Mouse (Mus musculus): Measurements from ENCODE around the gene Vmn2r24.
"Not testable (repeated sequence)": the region's sequence is repeated elsewhere in the genome, so short reads cannot be mapped to it uniquely, and the experiment has no call there.

Vmn2r24 gene

GRCm38 (mm10) chr6:123778579-123778978 is at the start of gene Vmn2r24:
Gene Vmn2r24 (plus strand): TSS chr6:123778879.
- no peak for DNase-seq

GRCm38 (mm10) chr6:123770031-123770430 is 8.6 kb upstream of the Vmn2r24 start:
- no peak for DNase-seq

- no peak for DNase-seq
These were observed 6.2 kb downstream of the Vmn2r24 start for GRCm38 (mm10) chr6:123784857-123785256.

- DNase-seq, result no peak
These were observed 15.1 kb downstream of the Vmn2r24 start for GRCm38 (mm10) chr6:123793746-123794145.

GRCm38 (mm10) chr6:123810291-123810690 is 31.6 kb downstream of the Vmn2r24 start:
- not testable (repeated sequence) for DNase-seq

- DNase-seq, result no peak
These were observed 41.3 kb downstream of the Vmn2r24 start for GRCm38 (mm10) chr6:123819951-123820350.

- not testable (repeated sequence) for DNase-seq
These were observed 74.7 kb downstream of the Vmn2r24 start, which contains the start of gene Vmn2r25 for GRCm38 (mm10) chr6:123853363-123853762. Gene Vmn2r25 (minus strand): TSS chr6:123853463.
